Mouse (Mus musculus) midbrain, embryonic 10.5 days (tissue): ENCODE data around the gene Nipsnap2. TPM values are rescaled to one million over a fixed set of nuclear protein-coding genes. Genes with fewer than 3 reads are reported as not detected.
"Not testable (repeated sequence)": the region's sequence is repeated elsewhere in the genome, so short reads cannot be mapped to it uniquely, and the experiment has no call there.

Source experiments
- DNase-seq: peaks from one replicate; pipeline ENCODE4 v3.0.0-alpha.2; 2017; ENCODE audit warnings: low spot score
- H3K27ac ChIP-seq: fragments of 300-500 bp; sonication (generic); replicated peaks from 2 replicates; pipeline ENCODE4 v1.5.1; 2016; ENCODE audit warnings: mild to moderate bottlenecking
- H3K27me3 ChIP-seq: fragments of 300-500 bp; sonication (generic); 2 replicates; pipeline ENCODE4 v1.6.1; 2016; ENCODE audit warnings: low read depth, mild to moderate bottlenecking; ENCODE audit not compliant: poor library complexity, severe bottlenecking
- H3K36me3 ChIP-seq: fragments of 300-500 bp; sonication (generic); 2 replicates; pipeline ENCODE4 v1.6.1; 2016; ENCODE audit warnings: mild to moderate bottlenecking, moderate library complexity
- H3K4me1 ChIP-seq: fragments of 300-500 bp; sonication (generic); 2 replicates; pipeline ENCODE4 v1.6.1; 2016
- H3K4me3 ChIP-seq: fragments of 300-500 bp; sonication (generic); 2 replicates; pipeline ENCODE4 v1.5.1; 2016; ENCODE audit warnings: mild to moderate bottlenecking, moderate library complexity
- H3K9me3 ChIP-seq: fragments of 300-500 bp; sonication (generic); replicated peaks from 2 replicates; pipeline ENCODE4 v1.6.1; 2016; ENCODE audit warnings: mild to moderate bottlenecking
- WGBS: fragments of 180-500 bp; shearing (Covaris S2); methylation state at CpG from one replicate; pipeline ENCODE4 v1.1.7; 2016; 5-methylcytosine and 5-hydroxymethylcytosine counted together
- polyA plus RNA-seq: library from polyadenylated mRNA; unstranded; fragments of >200 nt; fragmentation: Nextera tagmentation; extraction: Ambion mirVana; gene quantifications from 2 replicates; pipeline ENCODE4 v1.2.1, GENCODE M21; 2016

Gene Nipsnap2
- polyA plus RNA-seq = 76.3 and 86.3 TPM in 2 replicates

GRCm38 (mm10) chr5:129724834-129725773 is at the start of gene Nipsnap2:
TSS of gene Nipsnap2 (plus strand) at chr5:129725063.
- 1% methylated on average over 74 of the region's 93 CpGs for WGBS
- Histone ChIP-seq H3K36me3 (peaks cover 4% of the 10 kb centered on the region), H3K4me1 (peaks cover 23% of the 10 kb centered on the region), H3K4me3 (peak within 1 kb of the TSS; percentile 92), H3K27me3 (no peaks in the 10 kb centered on the region), H3K27ac (peak within 1 kb of the TSS; percentile 99), H3K9me3 (no peaks in the 10 kb centered on the region)
- DNase-seq = peak; percentile 96

GRCm38 (mm10) chr5:129685141-129685540 is 39.7 kb upstream of the Nipsnap2 start:
- not testable (repeated sequence) for H3K27ac ChIP-seq, H3K27me3 ChIP-seq, H3K9me3 ChIP-seq, H3K4me1 ChIP-seq, H3K36me3 ChIP-seq, H3K4me3 ChIP-seq, DNase-seq
- 88% methylated on average over 5 of the region's 5 CpGs for WGBS

- no peaks in the 10 kb centered on the region for H3K4me1 ChIP-seq
- no peak overlapping the region for H3K27ac ChIP-seq
- 85% methylated on average over 7 of the region's 7 CpGs for WGBS
Measured at GRCm38 (mm10) chr5:129687621-129688020, 37.2 kb upstream of the Nipsnap2 start.

GRCm38 (mm10) chr5:129690528-129690927 is 34.3 kb upstream of the Nipsnap2 start:
- Histone ChIP-seq H3K4me3 (no peak overlapping the region), H3K4me1 (no peaks in the 10 kb centered on the region), H3K36me3 (no peaks in the 10 kb centered on the region), H3K27me3 (no peaks in the 10 kb centered on the region), H3K9me3 (no peaks in the 10 kb centered on the region), H3K27ac (no peak overlapping the region)
- 81% methylated on average over 3 of the region's 3 CpGs for WGBS
- no peak for DNase-seq

More at GRCm38 (mm10) chr5:129687621-129688020, 37.2 kb upstream of the Nipsnap2 start:
- Histone ChIP-seq H3K36me3 (no peaks in the 10 kb centered on the region), H3K27me3 (no peaks in the 10 kb centered on the region), H3K4me3 (no peak overlapping the region), H3K9me3 (no peaks in the 10 kb centered on the region)
- no peak for DNase-seq

- no peaks in the 10 kb centered on the region for H3K27me3 ChIP-seq
- H3K9me3 ChIP-seq = no peaks in the 10 kb centered on the region
- no peaks in the 10 kb centered on the region for H3K4me1 ChIP-seq
- DNase-seq = no peak
- no peak overlapping the region for H3K27ac ChIP-seq
- 43% methylated on average over 2 of the region's 2 CpGs for WGBS
- no peaks in the 10 kb centered on the region for H3K36me3 ChIP-seq
- no peak overlapping the region for H3K4me3 ChIP-seq
Measured at GRCm38 (mm10) chr5:129700506-129700905, 24.4 kb upstream of the Nipsnap2 start.

- Histone ChIP-seq H3K27me3 (no peaks in the 10 kb centered on the region), H3K36me3 (no peaks in the 10 kb centered on the region), H3K27ac (no peak overlapping the region), H3K4me3 (no peak overlapping the region), H3K9me3 (no peaks in the 10 kb centered on the region), H3K4me1 (no peaks in the 10 kb centered on the region)
- 86% methylated on average over 1 of the region's 1 CpGs for WGBS
- DNase-seq = no peak
Measured at GRCm38 (mm10) chr5:129701706-129702105, 23.2 kb upstream of the Nipsnap2 start.

- no peak overlapping the region for H3K27ac ChIP-seq
- H3K4me1 ChIP-seq = no peaks in the 10 kb centered on the region
- H3K27me3 ChIP-seq = no peaks in the 10 kb centered on the region
- no peak for DNase-seq
- H3K4me3 ChIP-seq = no peak overlapping the region
- no peaks in the 10 kb centered on the region for H3K36me3 ChIP-seq
- no peaks in the 10 kb centered on the region for H3K9me3 ChIP-seq
Measured at GRCm38 (mm10) chr5:129703368-129703767, 21.5 kb upstream of the Nipsnap2 start.

- 57% methylated on average over 2 of the region's 2 CpGs for WGBS
Measured at GRCm38 (mm10) chr5:129708412-129708811, 16.5 kb upstream of the Nipsnap2 start, which contains the start of gene Sept14. TSS of gene Sept14 (minus strand) at chr5:129708512.

GRCm38 (mm10) chr5:129715326-129715861 is 9.5 kb upstream of the Nipsnap2 start, which contains the start of gene Mrps17:
TSS of gene Mrps17 (plus strand) at chr5:129715497.
- H3K36me3 ChIP-seq = peaks cover 37% of the 10 kb centered on the region
- WGBS = under 1% methylated on average over 33 of the region's 33 CpGs
- H3K27me3 ChIP-seq = no peaks in the 10 kb centered on the region
- H3K9me3 ChIP-seq = no peaks in the 10 kb centered on the region
- H3K4me3 ChIP-seq = peak within 1 kb of the TSS; percentile 77
- peaks cover 8% of the 10 kb centered on the region for H3K4me1 ChIP-seq
- peak within 1 kb of the TSS; percentile 84 for H3K27ac ChIP-seq
- peak; percentile 92 for DNase-seq

More at GRCm38 (mm10) chr5:129708412-129708811, 16.5 kb upstream of the Nipsnap2 start, which contains the start of gene Sept14:
- H3K4me3 ChIP-seq = no peak within 1 kb of the TSS
- no peaks in the 10 kb centered on the region for H3K9me3 ChIP-seq
- no peak within 1 kb of the TSS for H3K27ac ChIP-seq
- H3K4me1 ChIP-seq = no peaks in the 10 kb centered on the region
- no peak for DNase-seq
- H3K36me3 ChIP-seq = no peaks in the 10 kb centered on the region
- H3K27me3 ChIP-seq = no peaks in the 10 kb centered on the region

- 91% methylated on average over 9 of the region's 9 CpGs for WGBS
- H3K9me3 ChIP-seq = no peaks in the 10 kb centered on the region
- no peak overlapping the region for H3K4me3 ChIP-seq
- no peaks in the 10 kb centered on the region for H3K27me3 ChIP-seq
- DNase-seq = no peak
- H3K4me1 ChIP-seq = peaks cover 8% of the 10 kb centered on the region
- peaks cover 38% of the 10 kb centered on the region for H3K36me3 ChIP-seq
- H3K27ac ChIP-seq = no peak overlapping the region
Measured at GRCm38 (mm10) chr5:129717016-129717415, 7.8 kb upstream of the Nipsnap2 start.

- Histone ChIP-seq H3K27ac (no peak overlapping the region), H3K4me3 (no peak overlapping the region), H3K4me1 (peaks cover 8% of the 10 kb centered on the region), H3K9me3 (no peaks in the 10 kb centered on the region), H3K36me3 (peaks cover 38% of the 10 kb centered on the region), H3K27me3 (no peaks in the 10 kb centered on the region)
- WGBS = 81% methylated on average over 3 of the region's 3 CpGs
- DNase-seq = no peak
Measured at GRCm38 (mm10) chr5:129720176-129720575, 4.7 kb upstream of the Nipsnap2 start.

- WGBS = 58% methylated on average over 4 of the region's 4 CpGs
- Histone ChIP-seq H3K36me3 (peaks cover 12% of the 10 kb centered on the region), H3K4me3 (peak overlapping the region; percentile 92), H3K9me3 (no peaks in the 10 kb centered on the region), H3K27me3 (no peaks in the 10 kb centered on the region), H3K27ac (peak overlapping the region; percentile 99), H3K4me1 (peaks cover 17% of the 10 kb centered on the region)
- no peak for DNase-seq
Measured at GRCm38 (mm10) chr5:129724268-129724667, 595 bp upstream of the Nipsnap2 start.
